Mouse (Mus musculus) liver, embryonic 14.5 days (tissue): Measurements from ENCODE around the gene Nkx6-1. TPM values are rescaled to one million over a fixed set of nuclear protein-coding genes. Genes with fewer than 3 reads are reported as not detected.

Experiments
- ATAC-seq: fragments of 200-750 bp; cut with Nextera tagmentation; 2 replicates; pipeline ENCODE4 v1.8.0; 2017; ENCODE audit warnings: moderate number of reproducible peaks, mild to moderate bottlenecking, moderate library complexity; ENCODE audit not compliant: insufficient read depth
- DNase-seq, 3 experiments: peaks; one replicate each; pipeline ENCODE4 v3.0.0-alpha.2; 2012 to 2013; ENCODE audit warnings: low read depth in 3 of 3, low spot score in 3 of 3
- H3K27ac ChIP-seq: fragments of 300-500 bp; sonication (generic); 2 replicates; pipeline ENCODE4 v1.5.1; 2014; ENCODE audit warnings: moderate library complexity, mild to moderate bottlenecking, control low read depth, inconsistent platforms
- H3K27me3 ChIP-seq: fragments of 300-500 bp; sonication (generic); 2 replicates; pipeline ENCODE4 v1.6.1; 2014; ENCODE audit warnings: mild to moderate bottlenecking, low read length, moderate library complexity; ENCODE audit not compliant: control insufficient read depth, insufficient read depth
- H3K36me3 ChIP-seq: fragments of 300-500 bp; sonication (generic); replicated peaks from 2 replicates; pipeline ENCODE4 v1.6.1; 2014; ENCODE audit warnings: low read depth; ENCODE audit not compliant: control insufficient read depth, insufficient read depth
- H3K4me1 ChIP-seq, 2 experiments: fragments of 200-500 bp in 1 of 2; fragments of 300-500 bp in 1 of 2; sonication (generic) in 1 of 2; replicated peaks; 2 replicates each; pipeline ENCODE4 v1.6.1; 2012 to 2014; ENCODE audit warnings: antibody characterized with exemption in 1 of 2, inconsistent platforms in 1 of 2, low read length in 1 of 2; ENCODE audit not compliant: control insufficient read depth in 2 of 2, insufficient read depth in 2 of 2
- H3K4me2 ChIP-seq: fragments of 300-500 bp; sonication (generic); 2 replicates; pipeline ENCODE4 v1.6.1; 2014; ENCODE audit warnings: low read depth, mild to moderate bottlenecking, control low read depth, moderate library complexity
- H3K4me3 ChIP-seq, 2 experiments: fragments of 200-500 bp in 1 of 2; fragments of 300-500 bp in 1 of 2; sonication (generic) in 1 of 2; 2 replicates each; pipeline ENCODE4 v1.5.1; 2012 to 2014; ENCODE audit warnings: low read depth in 2 of 2, low read length in 2 of 2, mild to moderate bottlenecking in 2 of 2, control low read depth in 1 of 2, inconsistent platforms in 1 of 2, moderate library complexity in 1 of 2; ENCODE audit not compliant: insufficient read depth in 1 of 2
- H3K9ac ChIP-seq: fragments of 300-500 bp; sonication (generic); replicated peaks from 2 replicates; pipeline ENCODE4 v1.6.1; 2014; ENCODE audit warnings: mild to moderate bottlenecking, control low read depth, moderate library complexity
- H3K9me3 ChIP-seq: fragments of 300-500 bp; sonication (generic); 2 replicates; pipeline ENCODE4 v1.6.1; 2016; ENCODE audit warnings: low read length, mixed read lengths; ENCODE audit not compliant: control insufficient read depth
- CTCF ChIP-seq: IDR thresholded peaks from 2 replicates; pipeline ENCODE4 v1.5.1; 2016; ENCODE audit warnings: antibody characterized with exemption, low read depth, control low read depth
- EP300 ChIP-seq: IDR thresholded peaks from 2 replicates; pipeline ENCODE4 v1.6.1; 2016; ENCODE audit warnings: antibody characterized with exemption, low read depth
- WGBS: fragments of 180-500 bp; shearing (Covaris S2); extraction: QIAGEN DNeasy Blood & Tissue Kit; methylation state at CpG from one replicate; pipeline ENCODE4 v1.1.7; 2014; ENCODE audit not compliant: insufficient replicate concordance; 5-methylcytosine and 5-hydroxymethylcytosine counted together
- polyA plus RNA-seq, 2 experiments: library from polyadenylated mRNA; depleted of rRNA in 1 of 2; stranded (reverse) in 1 of 2; unstranded in 1 of 2; fragments of >200 nt; fragmentation: Nextera tagmentation in 1 of 2; extraction: Ambion mirVana in 1 of 2; gene quantifications; 2 replicates each; pipeline versions ENCODE4 v1.2.1 to v1.2.3; 2012 to 2014

Nkx6-1 gene
- polyA plus RNA-seq, 2 experiments, result 0.01 TPM; not detected in 1

GRCm38 (mm10) chr5:101655418-101655817, 9.4 kb downstream of the Nkx6-1 start:
- H3K27me3 ChIP-seq, result peaks cover 46% of the 10 kb centered on the region

GRCm38 (mm10) chr5:101647726-101648686, 16.8 kb downstream of the Nkx6-1 start:
- Histone ChIP-seq H3K27me3 (peaks cover 29% of the 10 kb centered on the region), H3K4me1 (no peaks in the 10 kb centered on the region), H3K4me2 (no peak overlapping the region), H3K9ac (no peak overlapping the region), H3K36me3 (no peaks in the 10 kb centered on the region), H3K27ac (no peak overlapping the region), H3K4me3 (no peak overlapping the region), H3K9me3 (no peaks in the 10 kb centered on the region)
- WGBS, result 5% methylated on average over 53 of the region's 53 CpGs
- TF ChIP-seq CTCF (peak; percentile 66), EP300 (no peak)
- DNase-seq (no peak), ATAC-seq (no peak)

More at GRCm38 (mm10) chr5:101655418-101655817, 9.4 kb downstream of the Nkx6-1 start:
- WGBS, result 42% methylated on average over 7 of the region's 7 CpGs
- no peak for TF ChIP-seq CTCF
- no peak for TF ChIP-seq EP300
- Histone ChIP-seq H3K4me1 (no peaks in the 10 kb centered on the region), H3K27ac (no peak overlapping the region), H3K9ac (no peak overlapping the region), H3K4me3 (no peak overlapping the region), H3K4me2 (no peak overlapping the region), H3K9me3 (no peaks in the 10 kb centered on the region), H3K36me3 (no peaks in the 10 kb centered on the region)
- ATAC-seq (no peak), DNase-seq (no peak)

GRCm38 (mm10) chr5:101646961-101647575, 17.7 kb downstream of the Nkx6-1 start:
- H3K27me3 ChIP-seq, result peaks cover 29% of the 10 kb centered on the region
- no peaks in the 10 kb centered on the region for H3K9me3 ChIP-seq
- H3K4me3 ChIP-seq, result no peak overlapping the region
- no peaks in the 10 kb centered on the region for H3K36me3 ChIP-seq
- TF ChIP-seq CTCF (no peak), EP300 (no peak)
- no peak for ATAC-seq
- WGBS, result 30% methylated on average over 20 of the region's 20 CpGs
- H3K9ac ChIP-seq, result no peak overlapping the region
- DNase-seq, result no peak
- no peaks in the 10 kb centered on the region for H3K4me1 ChIP-seq
- H3K4me2 ChIP-seq, result no peak overlapping the region
- H3K27ac ChIP-seq, result no peak overlapping the region

GRCm38 (mm10) chr5:101645071-101645470, 19.7 kb downstream of the Nkx6-1 start:
- no peak for TF ChIP-seq EP300
- no peak for TF ChIP-seq CTCF
- Histone ChIP-seq H3K4me3 (no peak overlapping the region), H3K4me2 (no peak overlapping the region), H3K4me1 (no peaks in the 10 kb centered on the region), H3K9me3 (no peaks in the 10 kb centered on the region), H3K27me3 (peaks cover 29% of the 10 kb centered on the region), H3K27ac (no peak overlapping the region), H3K9ac (no peak overlapping the region), H3K36me3 (no peaks in the 10 kb centered on the region)
- 61% methylated on average over 8 of the region's 8 CpGs for WGBS
- no peak for DNase-seq
- ATAC-seq, result no peak

GRCm38 (mm10) chr5:101638101-101638500, 26.7 kb downstream of the Nkx6-1 start:
- H3K4me2 ChIP-seq, result no peak overlapping the region
- no peak for ATAC-seq
- no peak for TF ChIP-seq CTCF
- TF ChIP-seq EP300, result no peak

More at GRCm38 (mm10) chr5:101638101-101638500, 26.7 kb downstream of the Nkx6-1 start:
- Histone ChIP-seq H3K27me3 (no peaks in the 10 kb centered on the region), H3K36me3 (no peaks in the 10 kb centered on the region), H3K4me1 (no peaks in the 10 kb centered on the region), H3K9ac (no peak overlapping the region), H3K4me3 (no peak overlapping the region), H3K9me3 (no peaks in the 10 kb centered on the region), H3K27ac (no peak overlapping the region)
- no peak for DNase-seq
- 71% methylated on average over 4 of the region's 4 CpGs for WGBS

Other genes with a start within 250 kb of the Nkx6-1 start
- gene Cds1, start 100.1 kb upstream of the Nkx6-1 start, polyA plus RNA-seq (2012; rRNA removed), result 0.23 and 0.34 TPM in 2 replicates
- gene Cds1, start 100.1 kb upstream of the Nkx6-1 start, polyA plus RNA-seq (2014; fragmentation: Nextera tagmentation; extraction: Ambion mirVana), result 0.29 and 0.44 TPM in 2 replicates